Mouse (Mus musculus) subcutaneous adipose tissue, adult 2 months (tissue): ENCODE results near the gene Ezh1. TPM values are rescaled to one million over a fixed set of nuclear protein-coding genes. Genes with fewer than 3 reads are reported as not detected.

ENCODE experiments used
- polyA plus RNA-seq: library from polyadenylated mRNA; depleted of rRNA; stranded (reverse); fragments of >200 nt; gene quantifications from 2 replicates; pipeline ENCODE4 v1.2.3, GENCODE M21; 2012; ENCODE audit warnings: low replicate concordance; rRNA removed

Ezh1 gene
- polyA plus RNA-seq, result 44.1 and 55.6 TPM in 2 replicates

DNA sequence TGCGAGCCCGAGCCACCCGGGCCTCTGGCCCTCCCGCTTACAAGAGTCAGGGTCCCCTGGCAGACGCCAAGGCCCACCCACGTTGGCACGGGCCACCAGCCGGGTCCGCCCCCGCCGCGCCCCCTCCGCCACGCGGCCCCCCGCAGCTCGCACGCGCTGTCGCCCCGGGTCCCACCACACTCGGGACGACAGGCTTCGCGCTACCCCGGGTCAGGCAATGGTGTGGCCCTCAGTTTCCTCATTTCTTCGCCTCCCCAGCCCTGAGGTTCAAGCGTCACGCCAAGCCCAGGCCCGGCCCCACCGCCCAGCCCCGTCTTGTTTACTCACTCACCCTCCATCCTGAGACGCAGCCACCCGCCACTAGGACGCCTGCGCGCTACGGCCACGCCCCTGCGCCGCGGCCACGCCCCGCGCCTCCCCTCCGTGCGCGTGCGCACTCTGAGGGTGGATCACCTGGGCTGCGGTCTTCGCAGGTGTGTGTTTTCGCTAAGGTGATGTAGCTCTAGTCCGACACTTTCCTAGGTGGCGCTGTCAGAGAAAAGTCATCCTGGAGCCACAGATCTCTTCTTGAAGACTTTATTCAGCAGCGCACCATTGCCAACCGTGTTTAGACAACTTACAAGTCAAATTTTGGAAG, at the start of gene Ezh1:
Gene Ezh1 (minus strand): TSS at position 399 of the 637 bp plus-strand sequence.

DNA sequence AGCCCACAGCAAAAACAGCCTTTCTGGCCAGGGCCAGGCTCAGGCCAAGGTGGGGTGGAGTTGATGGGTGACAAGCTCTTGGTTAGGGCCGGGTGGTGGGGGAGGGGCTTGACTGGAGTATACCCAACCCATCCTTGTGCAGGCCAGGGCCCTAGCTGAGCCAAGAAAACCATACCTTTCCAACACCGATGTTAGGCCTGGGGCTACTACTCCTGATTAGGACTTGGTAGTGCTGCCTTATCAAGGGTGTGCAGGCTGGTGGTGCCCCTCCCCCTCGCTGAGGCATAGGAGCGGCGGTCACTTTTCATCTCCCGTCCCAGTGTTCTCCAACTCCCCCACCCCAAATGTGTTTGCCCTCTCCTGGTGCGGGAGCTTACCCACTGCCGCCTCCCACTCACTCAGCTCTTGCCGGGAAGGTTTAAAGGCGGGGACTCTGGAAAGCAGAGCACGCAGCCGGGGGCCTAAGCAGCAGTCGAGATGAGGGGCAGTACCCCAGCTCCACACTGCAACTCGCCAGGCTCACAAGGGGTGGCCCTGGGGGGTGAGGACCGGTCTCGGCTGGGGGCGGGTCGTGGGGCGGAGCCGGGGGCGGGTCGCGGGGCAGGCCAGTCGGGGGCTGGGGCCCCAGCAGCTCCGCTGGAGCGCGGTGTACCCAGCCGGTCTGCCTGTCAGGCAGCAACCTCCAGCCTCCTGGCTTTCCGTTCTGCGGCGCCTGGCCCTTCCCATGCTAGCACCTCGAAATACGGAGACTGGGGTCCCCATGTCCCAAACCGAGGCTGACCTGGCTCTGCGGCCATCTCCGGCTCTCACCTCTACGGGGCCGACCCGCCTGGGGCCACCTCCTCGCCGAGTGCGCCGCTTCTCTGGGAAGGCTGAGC, 33.9 kb upstream of the Ezh1 start, which contains the start of gene Wnk4:
Gene Wnk4 (plus strand): TSS at position 620 of the 878 bp plus-strand sequence.

DNA sequence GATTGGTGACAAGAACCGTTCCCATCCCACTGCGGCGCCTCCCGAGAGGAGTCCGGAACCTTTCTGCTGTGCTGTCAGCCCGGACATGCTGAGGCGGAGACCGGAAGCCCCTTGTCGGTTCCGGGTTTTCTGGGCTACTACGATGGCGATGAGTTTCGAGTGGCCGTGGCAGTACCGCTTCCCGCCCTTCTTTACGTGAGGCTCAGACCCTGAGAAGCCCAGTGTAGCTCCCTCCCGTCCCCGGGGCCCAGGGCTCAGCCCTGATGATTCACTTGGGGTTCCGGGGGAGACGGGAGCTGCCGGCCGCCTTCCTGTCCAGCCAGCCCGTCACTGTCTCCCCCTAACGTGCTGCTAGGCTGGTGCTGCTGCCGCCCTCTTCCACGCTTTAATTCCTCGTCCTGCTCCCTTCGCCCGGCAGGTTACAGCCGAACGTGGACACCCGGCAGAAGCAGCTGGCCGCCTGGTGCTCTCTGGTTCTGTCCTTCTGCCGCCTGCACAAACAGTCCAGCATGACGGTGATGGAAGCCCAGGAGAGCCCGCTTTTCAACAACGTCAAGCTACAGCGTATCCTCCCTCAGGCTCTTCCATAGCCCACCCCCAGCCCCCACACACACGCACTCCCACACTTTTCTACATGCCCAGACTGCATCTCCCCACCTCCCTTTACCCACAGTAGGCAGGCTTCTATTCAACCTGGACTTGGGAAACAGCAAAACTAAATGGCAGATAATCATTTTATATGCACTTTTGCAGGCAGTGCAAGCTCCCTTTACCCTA, 27.5 kb upstream of the Ezh1 start, which contains the start of gene Vps25:
Gene Vps25 (plus strand): TSS at position 95 of the 777 bp plus-strand sequence.

DNA sequence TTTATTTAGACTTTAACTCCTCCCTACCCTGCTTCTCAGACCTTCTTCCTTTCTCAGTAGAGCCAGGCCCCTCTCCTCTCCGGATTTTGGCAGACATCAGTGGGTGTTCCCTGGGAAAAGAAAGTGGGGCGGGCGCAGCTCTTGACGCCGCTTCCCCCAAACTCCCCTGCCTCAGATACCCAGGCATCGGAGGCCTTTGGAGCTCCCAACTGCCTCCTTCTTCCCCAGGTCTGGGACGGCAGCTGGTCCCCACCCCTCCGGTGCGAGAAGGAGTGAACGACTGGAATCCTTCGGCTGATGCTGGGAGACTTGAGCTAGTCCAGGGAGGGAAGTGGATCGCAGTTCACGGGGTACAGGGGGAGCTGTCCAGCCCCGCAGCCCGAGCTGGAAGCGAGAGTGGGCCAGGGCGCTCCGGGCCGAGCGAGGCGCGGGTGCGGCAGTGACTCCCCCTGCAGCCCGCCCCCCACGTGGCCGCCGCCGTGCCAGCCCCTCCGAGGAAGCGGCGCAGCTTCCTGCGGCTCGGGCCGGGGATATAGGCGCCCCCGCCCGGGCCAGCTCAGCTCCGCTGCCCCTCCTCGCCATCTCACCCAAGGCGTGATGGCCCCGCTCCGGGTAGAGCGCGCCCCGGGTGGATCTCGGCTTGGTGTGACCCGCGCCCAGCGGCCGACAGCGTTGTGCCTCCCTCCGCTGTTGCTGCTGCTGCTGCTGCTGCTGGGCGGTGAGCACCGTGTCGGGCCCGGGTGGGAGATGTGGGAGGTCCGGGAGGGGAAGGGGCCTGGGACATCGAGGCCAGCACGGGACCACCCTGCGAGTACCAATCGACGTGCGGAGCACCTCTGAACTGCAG, 19.8 kb upstream of the Ezh1 start, which contains the start of gene Ramp2:
Gene Ramp2 (plus strand): TSS at position 174 of the 847 bp plus-strand sequence.

DNA sequence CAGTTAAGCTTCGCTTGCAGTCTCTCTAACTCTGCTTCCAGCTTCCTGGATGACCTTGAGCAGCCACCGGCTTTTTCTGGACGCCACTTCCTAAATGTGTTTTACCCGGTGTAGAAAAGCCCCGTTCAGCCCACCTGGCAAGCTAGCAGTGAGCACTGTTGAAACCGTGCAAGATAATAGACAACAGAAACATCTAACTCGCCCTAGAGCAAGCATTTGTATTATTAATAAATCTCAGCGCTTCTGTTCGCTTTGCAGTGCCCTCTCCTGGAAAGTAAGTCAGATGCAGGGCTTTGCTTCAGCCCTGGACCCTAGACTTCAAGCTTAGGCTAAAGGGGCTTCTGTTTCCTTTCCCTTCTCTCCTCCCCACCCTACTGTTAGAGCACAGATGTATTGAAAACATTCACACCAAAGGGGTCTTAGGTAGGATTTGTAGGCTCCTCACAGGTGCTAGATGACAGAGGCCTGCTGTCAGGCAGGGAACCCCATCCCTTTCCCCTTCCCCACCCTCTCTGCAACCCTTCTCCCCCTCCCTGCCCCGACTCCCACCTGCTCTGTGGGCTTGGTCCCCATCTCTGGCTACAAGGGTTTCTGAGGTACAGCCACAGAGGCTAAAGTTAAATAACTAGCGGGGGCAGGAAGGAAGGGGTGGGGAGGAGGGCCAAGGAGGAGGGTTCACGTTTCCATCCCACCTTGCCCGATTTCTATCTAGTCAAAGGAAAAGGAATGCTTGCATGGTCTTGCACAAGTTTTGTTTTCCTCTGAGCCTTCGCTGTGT, 51.2 kb downstream of the Ezh1 start, which contains the start of gene Ccr10:
Gene Ccr10 (minus strand): TSS at position 593 of the 778 bp plus-strand sequence.

DNA sequence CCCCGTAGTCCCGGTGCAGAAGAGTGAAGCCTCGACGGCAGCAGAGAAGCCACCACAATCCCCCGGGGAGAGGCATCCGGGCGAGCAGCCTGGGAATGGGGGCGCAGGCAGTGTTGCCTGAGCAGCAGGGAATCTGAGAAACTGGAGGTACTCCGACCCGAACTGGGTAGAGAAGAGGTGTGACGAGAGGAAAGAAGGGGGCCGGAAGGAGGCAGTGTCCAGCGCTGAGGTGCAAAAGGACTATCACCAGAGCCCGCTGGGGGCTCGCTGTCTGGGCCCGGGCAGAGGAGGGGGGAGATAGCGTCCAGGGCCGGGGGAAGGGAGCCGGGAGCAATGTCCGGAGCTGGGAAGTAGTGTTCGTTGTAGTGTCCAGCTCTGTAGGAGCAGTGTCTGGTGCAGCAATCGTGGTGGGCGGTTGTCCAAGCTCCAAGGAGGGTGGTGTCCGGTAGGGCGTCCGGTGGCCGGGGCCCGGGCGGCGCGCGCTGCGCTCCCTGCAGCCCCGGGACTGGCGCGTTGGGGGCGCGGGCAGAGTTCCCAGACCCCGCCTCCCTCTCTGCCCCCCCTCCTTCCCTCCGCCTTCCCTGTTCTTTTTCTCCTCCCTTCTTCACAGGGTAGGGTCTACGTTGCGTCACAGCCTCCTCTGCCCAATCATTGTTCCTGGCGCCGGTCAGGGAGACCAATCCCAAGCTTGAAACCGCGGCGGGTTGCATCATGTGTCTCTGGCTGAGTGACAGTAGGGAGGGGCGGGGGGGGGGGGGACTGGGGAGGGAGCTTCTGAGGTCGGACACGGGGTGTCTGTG, 55.3 kb downstream of the Ezh1 start, which contains the start of gene Plekhh3:
Gene Plekhh3 (minus strand): TSS at position 541 of the 800 bp plus-strand sequence.

DNA sequence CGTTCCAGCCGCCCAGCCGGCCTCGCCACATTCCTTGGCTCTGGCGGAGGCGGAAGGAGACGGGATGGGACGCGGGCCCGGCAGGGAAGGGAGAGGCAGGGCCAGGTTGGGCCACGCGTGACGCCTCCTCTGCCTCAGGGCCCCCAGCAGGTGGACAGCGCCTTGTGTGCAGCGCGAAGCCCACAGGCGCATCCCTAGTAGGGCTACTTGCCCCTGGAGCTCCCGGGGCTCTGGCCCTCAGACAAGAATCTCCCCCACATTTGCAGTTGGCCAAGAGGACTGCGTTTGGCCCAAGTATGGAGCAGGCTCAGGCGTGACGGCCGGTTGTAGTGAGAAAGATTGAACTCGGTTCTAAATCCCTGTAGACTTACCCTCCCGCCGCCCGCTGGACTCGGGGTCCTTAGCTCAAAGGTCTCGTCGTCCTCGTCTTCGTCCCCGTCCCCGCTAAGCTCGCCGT, 55.9 kb downstream of the Ezh1 start, which contains the start of gene Cntnap1:
Gene Cntnap1 (plus strand): TSS at position 170 of the 457 bp plus-strand sequence.

DNA sequence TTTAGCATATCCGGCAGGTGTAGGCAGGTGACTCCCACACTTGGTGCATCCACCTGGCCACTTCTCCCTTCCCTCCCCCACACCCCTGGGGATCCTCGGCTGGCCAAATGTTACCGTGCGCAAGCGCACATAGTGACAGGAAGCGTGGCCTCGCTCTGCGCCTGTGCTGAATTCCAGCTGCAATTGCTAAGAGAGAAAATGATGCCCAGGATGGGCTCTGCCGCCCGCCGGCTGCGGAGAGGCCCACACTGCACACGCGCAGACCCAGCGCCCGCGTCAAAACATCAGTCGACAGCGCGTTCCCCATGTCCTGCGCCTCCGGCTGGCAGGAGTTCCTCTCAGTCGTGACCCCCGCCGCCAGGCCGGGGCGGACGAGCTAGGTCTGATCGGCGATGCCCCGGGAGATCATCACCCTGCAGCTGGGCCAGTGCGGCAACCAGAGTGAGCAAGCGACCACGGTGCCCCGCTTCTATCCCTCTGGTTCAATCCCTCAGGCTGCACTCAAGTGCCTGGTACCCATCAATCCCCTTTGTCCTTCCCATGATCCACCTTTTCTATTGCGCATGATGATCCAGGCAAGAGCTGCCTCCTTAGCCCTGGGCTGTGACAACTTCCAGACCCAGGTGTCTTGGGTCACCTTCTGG, 70.4 kb downstream of the Ezh1 start, which contains the start of gene Tubg2:
Gene Tubg2 (plus strand): TSS at position 180 of the 644 bp plus-strand sequence.

Other genes with a start within 250 kb of the Ezh1 start
- gene Atp6v0a1, start 217.0 kb downstream of the Ezh1 start, polyA plus RNA-seq, result 83.8 and 142 TPM in 2 replicates
- 48.5 and 52.4 TPM in 2 replicates for gene Naglu, start 156.5 kb downstream of the Ezh1 start, polyA plus RNA-seq
- gene Hsd17b1, start 148.1 kb downstream of the Ezh1 start, polyA plus RNA-seq, result 0.33 and 0.55 TPM in 2 replicates
- gene Coasy, start 143.9 kb downstream of the Ezh1 start, polyA plus RNA-seq, result 96.2 and 105 TPM in 2 replicates
- 59.2 and 60.4 TPM in 2 replicates for gene Mlx, start 139.2 kb downstream of the Ezh1 start, polyA plus RNA-seq
- 0.95 and 3.9 TPM in 2 replicates for gene Psmc3ip, start 131.0 kb downstream of the Ezh1 start, polyA plus RNA-seq
- 76.7 and 88.6 TPM in 2 replicates for gene Retreg3, start 106.6 kb downstream of the Ezh1 start, polyA plus RNA-seq
- gene Tubg1, start 106.5 kb downstream of the Ezh1 start, polyA plus RNA-seq, result 13.8 and 32.5 TPM in 2 replicates
- gene Tubg2, start 70.6 kb downstream of the Ezh1 start, polyA plus RNA-seq, result 1.4 and 5.3 TPM in 2 replicates
- 8.3 and 16.6 TPM in 2 replicates for gene Cntnap1, start 55.9 kb downstream of the Ezh1 start, polyA plus RNA-seq
- gene Plekhh3, start 55.1 kb downstream of the Ezh1 start, polyA plus RNA-seq, result 30.1 and 55.2 TPM in 2 replicates
- 0.60 and 0.93 TPM in 2 replicates for gene Ccr10, start 51.0 kb downstream of the Ezh1 start, polyA plus RNA-seq
- gene Ramp2, start 19.6 kb upstream of the Ezh1 start, polyA plus RNA-seq, result 237 and 432 TPM in 2 replicates
- gene Vps25, start 27.2 kb upstream of the Ezh1 start, polyA plus RNA-seq, result 110 and 112 TPM in 2 replicates
- gene Wnk4, start 34.1 kb upstream of the Ezh1 start, polyA plus RNA-seq, result 1.4 and 19.8 TPM in 2 replicates
- 0.07 and 0.19 TPM in 2 replicates for gene Cntd1, start 52.5 kb upstream of the Ezh1 start, polyA plus RNA-seq
- 161 and 167 TPM in 2 replicates for gene Coa3, start 52.7 kb upstream of the Ezh1 start, polyA plus RNA-seq
- 87.7 and 120 TPM in 2 replicates for gene Becn1, start 75.8 kb upstream of the Ezh1 start, polyA plus RNA-seq
- gene Psme3, start 89.8 kb upstream of the Ezh1 start, polyA plus RNA-seq, result 61.9 and 67.1 TPM in 2 replicates
- gene Aoc2, start 98.6 kb upstream of the Ezh1 start, polyA plus RNA-seq, result 3.9 and 7.4 TPM in 2 replicates
- 254 and 817 TPM in 2 replicates for gene Aoc3, start 104.1 kb upstream of the Ezh1 start, polyA plus RNA-seq
- gene G6pc, start 141.1 kb upstream of the Ezh1 start, polyA plus RNA-seq, result 0.08 and 0.09 TPM in 2 replicates
- 29.0 and 32.6 TPM in 2 replicates for gene Aarsd1, start 191.2 kb upstream of the Ezh1 start, polyA plus RNA-seq
- 0.48 and 0.52 TPM in 2 replicates for gene Gm27029, start 198.3 kb upstream of the Ezh1 start, polyA plus RNA-seq
- gene Rundc1, start 198.6 kb upstream of the Ezh1 start, polyA plus RNA-seq, result 15.6 and 20.5 TPM in 2 replicates
- gene Ptges3l, start 198.9 kb upstream of the Ezh1 start, polyA plus RNA-seq, result 9.3 and 9.4 TPM in 2 replicates
- 318 and 472 TPM in 2 replicates for gene Rpl27, start 215.8 kb upstream of the Ezh1 start, polyA plus RNA-seq
- gene Ifi35, start 221.9 kb upstream of the Ezh1 start, polyA plus RNA-seq, result 66.3 and 93.8 TPM in 2 replicates
- 16.1 and 16.8 TPM in 2 replicates for gene Rnd2, start 238.5 kb upstream of the Ezh1 start, polyA plus RNA-seq
- gene Vat1, start 239.8 kb upstream of the Ezh1 start, polyA plus RNA-seq, result 140 and 206 TPM in 2 replicates